Comparison of ENCODE assay signal across 20 mouse cellular contexts in the genomic region with DNA sequence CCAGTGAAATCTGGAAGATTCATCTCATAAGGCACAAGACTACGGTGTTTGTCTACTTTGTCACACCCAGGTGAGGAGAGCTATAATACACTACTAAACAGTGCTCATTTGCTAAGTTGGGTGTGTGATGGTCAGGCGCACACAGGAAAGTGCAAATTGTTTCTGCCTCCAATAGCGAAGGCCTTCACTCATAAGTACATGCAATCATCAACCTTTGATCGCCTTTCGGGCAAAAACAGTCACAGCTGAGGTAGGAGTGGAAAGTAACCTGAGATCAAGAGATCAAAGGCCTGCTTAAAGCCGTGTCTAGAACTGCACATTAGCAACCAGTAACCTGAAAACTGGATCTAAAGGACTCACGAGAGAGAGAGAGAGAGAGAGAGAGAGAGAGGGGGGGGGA.
"Had no signal": no experiment of that assay in that cellular context is flagged by ENCODE, and none has a peak within 500 bp of the region (broad histone marks: within the 10 kb centered on the region; RNA-seq: fewer than 3 reads in every experiment).

No protein-coding gene starts in this region.

- H3K27me3 ChIP-seq: limb, embryonic 12.5 days; limb, embryonic 15.5 days; midbrain, embryonic 12.5 days; midbrain, embryonic 15.5 days; neural tube, embryonic 12.5 days; neural tube, embryonic 15.5 days; stomach, embryonic 15.5 days had no signal

- H3K9me3 ChIP-seq: limb, embryonic 12.5 days; limb, embryonic 15.5 days; midbrain, embryonic 12.5 days; midbrain, embryonic 15.5 days; neural tube, embryonic 12.5 days; neural tube, embryonic 15.5 days; stomach, embryonic 15.5 days had no signal

- ATAC-seq: liver, postnatal 0 days; lung, postnatal 0 days; midbrain, embryonic 15.5 days had no signal

- H3K4me3 ChIP-seq: limb, embryonic 12.5 days; limb, embryonic 15.5 days; midbrain, embryonic 12.5 days; midbrain, embryonic 15.5 days; neural tube, embryonic 12.5 days; neural tube, embryonic 15.5 days; stomach, embryonic 15.5 days had no signal

- H3K27ac ChIP-seq: limb, embryonic 12.5 days; limb, embryonic 15.5 days; liver, embryonic 14.5 days; macrophage; midbrain, embryonic 12.5 days; midbrain, embryonic 15.5 days; neural tube, embryonic 12.5 days; neural tube, embryonic 15.5 days; stomach, embryonic 15.5 days had no signal

- DNase-seq: kidney, postnatal 14 days; left cerebral cortex, postnatal 4 days; liver, postnatal 0 days; lung, embryonic 14.5 days; right cerebral cortex, adult 18-20 months; right cerebral cortex, postnatal 14 days; right cerebral cortex, postnatal 4 days; spleen, adult 18-20 months; thymus, postnatal 25 days had no signal

- H3K9ac ChIP-seq: limb, embryonic 12.5 days; limb, embryonic 15.5 days; liver, embryonic 14.5 days; liver, postnatal 0 days; lung, embryonic 14.5 days; midbrain, embryonic 12.5 days; midbrain, embryonic 15.5 days; neural tube, embryonic 12.5 days; neural tube, embryonic 15.5 days; stomach, embryonic 15.5 days had no signal

- H3K4me2 ChIP-seq: limb, embryonic 12.5 days; limb, embryonic 15.5 days; liver, embryonic 11.5 days; lung, embryonic 14.5 days; midbrain, embryonic 12.5 days; midbrain, embryonic 15.5 days; neural tube, embryonic 12.5 days; neural tube, embryonic 15.5 days; stomach, embryonic 15.5 days had no signal

- H3K4me1 ChIP-seq: limb, embryonic 12.5 days; limb, embryonic 15.5 days; midbrain, embryonic 12.5 days; neural tube, embryonic 12.5 days; neural tube, embryonic 15.5 days; stomach, embryonic 15.5 days had no signal

- H3K36me3 ChIP-seq: limb, embryonic 12.5 days; limb, embryonic 15.5 days; midbrain, embryonic 12.5 days; midbrain, embryonic 15.5 days; neural tube, embryonic 12.5 days; neural tube, embryonic 15.5 days; stomach, embryonic 15.5 days had no signal
